Mouse (Mus musculus) ZHBTc4 (cell line): ENCODE measurements at regions not wholly inside any gene's neighbourhood (a gene's known extent, or its start where the extent isn't known, plus 50 kb on each side); places are given as distances from the start of the nearest gene placed in this dataset.

Experiments
- DNase-seq: peaks from one replicate; pipeline ENCODE4 v3.0.0-alpha.2; 2011; ENCODE audit warnings: low read depth, low spot score

DNA sequence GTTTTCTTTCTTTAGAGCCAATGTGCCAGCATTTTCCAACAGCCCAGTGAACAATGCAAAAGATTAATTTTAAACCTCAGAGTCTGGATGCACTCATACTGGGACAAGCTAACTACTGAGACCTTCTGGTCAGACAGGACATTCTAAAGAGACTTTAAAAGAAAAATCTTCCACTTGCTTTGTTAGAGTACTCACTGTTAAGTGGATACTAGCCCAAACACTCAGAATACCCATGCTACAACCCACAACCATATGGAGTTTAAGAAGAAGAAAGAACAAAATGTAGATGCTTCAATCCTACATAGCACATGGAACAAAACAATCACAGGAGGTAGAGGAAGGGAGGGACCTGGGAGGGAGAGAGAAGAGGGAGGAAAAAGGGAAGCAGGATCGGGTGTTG, 167.3 kb upstream of the Slc35b3 start:
- DNase-seq, result no peak

DNA sequence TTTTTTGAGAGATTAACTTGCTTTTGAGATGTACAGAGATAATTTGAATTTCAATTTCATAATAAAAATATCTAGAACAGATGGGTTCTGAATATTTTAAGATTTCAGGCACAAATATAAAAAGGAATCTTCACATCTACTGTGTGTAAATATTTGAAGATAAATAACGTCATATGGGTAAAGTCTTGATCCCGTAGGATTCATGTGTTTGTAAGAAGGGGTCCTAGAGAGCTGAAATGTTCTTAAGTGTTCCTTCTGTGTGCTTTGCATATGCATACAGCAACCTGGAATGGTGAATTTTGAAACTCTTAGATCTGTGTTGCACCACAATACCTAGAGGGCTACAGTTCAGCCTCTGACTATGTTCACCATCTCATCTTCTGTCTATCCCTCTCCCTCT, 131.4 kb upstream of the Slc35b3 start:
- no peak for DNase-seq

DNA sequence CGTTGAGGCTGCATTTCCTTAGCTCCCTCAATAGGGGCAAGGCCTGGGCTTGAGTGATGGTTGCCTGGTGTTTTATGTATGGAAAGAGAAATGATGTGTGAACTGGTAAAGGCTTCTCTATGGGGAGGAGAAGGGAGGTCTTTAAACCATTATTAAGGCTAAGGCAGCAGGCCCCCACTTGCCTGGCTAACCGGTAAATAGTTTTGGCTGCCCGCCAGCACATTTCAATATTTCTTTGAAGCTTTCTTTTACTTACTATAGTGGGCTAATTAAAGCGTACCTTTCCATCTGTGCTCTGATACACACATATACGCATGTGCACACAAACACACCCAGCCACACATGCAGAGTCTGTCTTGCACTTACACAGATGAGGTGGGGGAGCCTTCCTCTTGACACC, 123.9 kb upstream of the Slc35b3 start:
- DNase-seq, result no peak

GRCm38 (mm10) chr13:39074211-39074610, 113.5 kb upstream of the Slc35b3 start:
- no peak for DNase-seq

DNA sequence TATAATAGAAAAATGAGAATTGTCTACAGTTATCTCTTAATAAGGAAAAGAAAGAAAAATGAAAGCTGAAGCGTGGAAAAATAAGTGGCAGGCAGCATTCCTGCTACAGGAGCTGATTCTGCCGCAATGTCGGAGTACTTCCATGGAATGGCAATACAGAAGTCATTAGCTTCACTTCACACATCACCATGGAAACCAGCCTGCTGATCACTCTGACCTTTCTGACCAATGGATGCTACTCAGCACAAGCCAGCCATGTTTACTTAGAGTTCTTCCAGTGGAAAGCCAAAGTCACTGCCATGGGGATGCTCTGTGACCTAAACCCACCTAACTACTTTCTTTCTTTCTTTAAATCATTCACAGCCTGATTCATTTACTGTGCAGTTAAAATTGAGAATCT, 71.6 kb upstream of the Slc35b3 start:
- peak; percentile 8 for DNase-seq

DNA sequence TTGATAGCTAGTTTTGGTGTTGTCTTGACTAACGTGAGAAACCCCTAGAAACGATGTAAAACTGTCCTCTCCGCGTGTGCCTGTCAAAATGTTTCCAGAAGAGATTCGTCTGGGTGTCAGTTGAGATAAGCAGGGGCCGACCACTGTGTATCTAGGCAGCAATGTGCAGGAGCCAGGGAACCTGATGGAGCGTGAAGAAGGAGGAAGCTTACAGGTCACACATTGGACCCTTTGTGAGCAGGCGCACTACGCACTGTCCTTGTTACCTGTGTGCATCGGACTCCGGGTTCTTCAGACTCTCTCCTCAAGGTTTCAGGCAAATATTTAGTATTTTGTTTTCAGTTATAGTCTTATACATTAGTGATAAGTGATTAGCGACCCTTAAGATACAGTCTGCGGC, 59.5 kb upstream of the Slc35b3 start:
- no peak for DNase-seq

DNA sequence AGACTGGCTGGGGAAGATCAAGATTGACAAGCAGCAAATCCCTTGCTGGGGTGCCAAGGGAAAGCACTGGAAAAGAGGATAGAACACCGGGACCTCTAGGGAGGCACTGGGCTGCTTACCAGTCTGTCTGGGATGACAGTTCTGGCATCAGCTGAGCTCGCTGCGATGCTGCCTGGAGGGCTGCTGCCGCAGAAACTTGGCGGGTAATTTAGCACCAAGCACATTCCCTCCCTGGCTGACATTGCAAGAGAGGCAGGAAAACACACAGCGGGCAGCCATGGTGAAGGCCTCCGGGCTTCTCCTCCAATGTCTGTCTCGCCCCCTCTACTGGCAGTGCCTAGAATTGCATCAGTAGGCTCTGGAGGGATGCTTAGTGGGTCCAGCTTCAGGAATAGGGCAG, 51.0 kb upstream of the Slc35b3 start:
- DNase-seq, result peak; percentile 89
